Mouse (Mus musculus) liver, adult 2 months (tissue): Measurements from ENCODE around the gene Pi4k2b.

ENCODE experiments used
- CTCF ChIP-seq: fragments of 200-500 bp; IDR thresholded peaks from 2 replicates; pipeline ENCODE4 v1.5.1; 2011; ENCODE audit warnings: low read depth, low read length, control low read depth
- POLR2A ChIP-seq: fragments of 200-500 bp; IDR thresholded peaks from 2 replicates; pipeline ENCODE4 v1.6.1; 2011; ENCODE audit warnings: low read length, control low read depth; ENCODE audit not compliant: insufficient read depth; ENCODE audit errors: extremely low read depth

DNA sequence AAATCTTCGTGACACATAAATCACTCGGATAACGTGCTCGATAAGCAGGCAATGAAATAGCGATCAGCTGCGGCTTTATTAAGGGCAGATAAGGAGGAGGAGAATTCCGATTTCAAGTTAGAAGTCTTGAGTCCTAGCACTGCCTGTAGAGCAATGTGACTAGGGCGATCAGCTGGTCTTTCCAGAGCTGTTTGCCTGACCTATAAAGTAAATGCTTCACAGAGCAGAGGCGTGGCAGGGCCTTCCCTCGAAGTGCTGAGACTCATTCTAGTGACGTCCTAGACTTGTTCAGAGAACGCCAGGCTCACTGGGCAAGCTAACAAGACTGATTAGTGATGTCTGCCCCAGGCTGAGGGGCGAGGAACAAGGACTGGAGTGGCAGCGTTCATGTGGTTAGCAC, 69.7 kb downstream of the Pi4k2b start:
- TF ChIP-seq CTCF (no peak), POLR2A (no peak)
